Mouse (Mus musculus) neural tube, embryonic 15.5 days (tissue): ENCODE measurements around the gene Auh. TPM values are rescaled to one million over a fixed set of nuclear protein-coding genes. Genes with fewer than 3 reads are reported as not detected.

Source experiments
- ATAC-seq: fragments of 200-750 bp; cut with Nextera tagmentation; 2 replicates; pipeline ENCODE4 v1.8.0; 2017; ENCODE audit warnings: mild to moderate bottlenecking, moderate TSS enrichment, moderate library complexity; ENCODE audit not compliant: low FRiP score
- H3K27ac ChIP-seq: fragments of 300-500 bp; sonication (generic); replicated peaks from 2 replicates; pipeline ENCODE4 v1.5.1; 2015; ENCODE audit warnings: mild to moderate bottlenecking, inconsistent platforms
- H3K27me3 ChIP-seq: fragments of 300-500 bp; sonication (generic); replicated peaks from 2 replicates; pipeline ENCODE4 v1.6.1; 2015; ENCODE audit warnings: inconsistent platforms
- H3K36me3 ChIP-seq: fragments of 300-500 bp; sonication (generic); 2 replicates; pipeline ENCODE4 v1.6.1; 2015; ENCODE audit warnings: inconsistent platforms
- H3K4me1 ChIP-seq: fragments of 300-500 bp; sonication (generic); 2 replicates; pipeline ENCODE4 v1.6.1; 2015; ENCODE audit warnings: inconsistent platforms
- H3K4me2 ChIP-seq: fragments of 300-500 bp; sonication (generic); 2 replicates; pipeline ENCODE4 v1.6.1; 2015; ENCODE audit warnings: inconsistent platforms, mild to moderate bottlenecking, moderate library complexity
- H3K4me3 ChIP-seq: fragments of 300-500 bp; sonication (generic); replicated peaks from 2 replicates; pipeline ENCODE4 v1.5.1; 2015; ENCODE audit warnings: mild to moderate bottlenecking, inconsistent platforms
- H3K9ac ChIP-seq: fragments of 300-500 bp; sonication (generic); replicated peaks from 2 replicates; pipeline ENCODE4 v1.6.1; 2015; ENCODE audit warnings: mild to moderate bottlenecking, inconsistent platforms
- H3K9me3 ChIP-seq: fragments of 300-500 bp; sonication (generic); replicated peaks from 2 replicates; pipeline ENCODE4 v1.6.1; 2016; ENCODE audit warnings: inconsistent platforms
- WGBS: fragments of 180-500 bp; shearing (Covaris S2); methylation state at CpG from one replicate; pipeline ENCODE4 v1.1.7; 2015; ENCODE audit warnings: mixed read lengths; 5-methylcytosine and 5-hydroxymethylcytosine counted together
- polyA plus RNA-seq: library from polyadenylated mRNA; unstranded; fragments of >200 nt; fragmentation: Nextera tagmentation; extraction: Ambion mirVana; gene quantifications from 2 replicates; pipeline ENCODE4 v1.2.1, GENCODE M21; 2015

Gene Auh
- polyA plus RNA-seq, 1 experiment from 2014 or later, result 75.7 TPM

DNA sequence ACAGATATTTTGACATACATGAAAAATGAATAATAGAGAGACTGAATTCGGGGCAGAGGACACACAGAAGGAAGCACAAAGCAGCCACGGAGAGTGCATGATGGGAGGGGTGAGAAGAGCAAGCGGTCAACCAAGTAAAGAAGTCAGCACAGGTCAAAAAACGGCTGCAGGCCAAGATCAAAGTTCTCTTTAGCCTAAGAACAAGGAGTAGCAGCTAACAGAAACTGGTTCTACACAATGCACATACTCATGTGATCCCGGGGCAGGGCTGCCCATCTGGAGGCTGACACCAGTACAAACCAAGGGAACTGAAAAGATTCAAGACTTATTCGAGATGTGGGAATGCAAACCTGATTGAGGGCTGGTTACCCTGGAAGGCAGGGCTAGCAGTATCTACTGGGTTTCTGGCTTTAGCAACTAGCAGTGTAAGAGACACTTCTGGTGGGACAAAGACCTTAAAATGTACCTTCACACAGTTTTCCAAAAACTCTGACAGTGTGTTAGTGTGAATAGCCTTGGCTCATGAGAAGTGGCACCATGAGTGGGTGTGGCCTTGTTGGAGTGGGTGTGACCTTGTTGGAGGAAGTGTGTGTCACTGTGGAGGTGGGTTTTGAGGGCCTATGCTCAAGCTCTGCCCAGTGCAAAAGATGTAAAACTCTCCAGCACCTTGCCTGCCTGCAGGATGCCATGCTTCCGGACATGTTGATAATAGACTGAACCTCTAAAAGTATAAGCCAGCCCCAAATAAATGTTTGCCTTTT lies 8.2 kb downstream of the Auh start:
- Histone ChIP-seq H3K4me3 (no peak overlapping the region), H3K4me1 (0 out of 2 replicates have a peak, but pooled peaks cover 3% of the 10 kb centered on the region), H3K27ac (no peak overlapping the region), H3K4me2 (no peak overlapping the region), H3K9me3 (no peaks in the 10 kb centered on the region), H3K36me3 (peaks cover 4% of the 10 kb centered on the region; the same call in 1 of the 2 replicates), H3K9ac (no peak overlapping the region), H3K27me3 (no peaks in the 10 kb centered on the region)
- no peak for ATAC-seq
- WGBS, result 87% methylated on average over 7 of the region's 7 CpGs

DNA sequence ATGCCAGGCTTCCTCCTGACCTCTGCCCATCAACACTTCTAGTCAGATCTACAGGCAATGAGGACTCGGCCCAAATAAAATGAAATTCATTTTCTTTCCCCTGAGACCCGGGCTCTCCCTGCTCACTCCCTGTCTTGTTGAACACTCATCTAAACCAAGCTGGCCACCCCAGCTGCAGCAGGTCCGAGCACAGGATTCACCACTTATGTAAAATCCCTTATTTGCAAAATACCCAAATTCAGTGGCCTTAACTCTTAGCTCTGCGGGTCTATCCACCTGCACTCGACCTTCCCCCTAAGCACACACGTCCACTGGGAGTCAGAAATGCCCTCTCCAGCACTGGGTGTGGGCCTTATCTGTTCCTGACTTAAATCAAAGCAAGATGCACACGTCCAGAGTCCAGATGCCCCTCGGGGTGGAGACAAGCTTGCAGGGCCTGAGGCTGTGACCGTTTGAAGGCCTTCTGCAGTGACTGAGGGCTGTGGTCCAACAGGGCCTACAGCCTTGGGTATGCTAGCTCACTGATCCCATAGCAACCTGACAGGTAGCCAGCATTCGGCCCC lies 9.6 kb downstream of the Auh start:
- H3K9ac ChIP-seq, result no peak overlapping the region
- no peak for ATAC-seq

GRCm38 (mm10) chr13:52918333-52918732 lies 11.1 kb downstream of the Auh start:
- no peak for ATAC-seq
- H3K4me1 ChIP-seq, result peaks cover 18% of the 10 kb centered on the region
- no peak overlapping the region for H3K9ac ChIP-seq
- WGBS, result 93% methylated on average over 5 of the region's 5 CpGs
- no peak overlapping the region for H3K4me2 ChIP-seq
- H3K9me3 ChIP-seq, result no peaks in the 10 kb centered on the region
- H3K4me3 ChIP-seq, result no peak overlapping the region
- no peaks in the 10 kb centered on the region for H3K27me3 ChIP-seq
- no peak overlapping the region for H3K27ac ChIP-seq
- H3K36me3 ChIP-seq, result peaks cover 4% of the 10 kb centered on the region; the same call in 1 of the 2 replicates

More for the DNA sequence above, 9.6 kb downstream of the Auh start:
- Histone ChIP-seq H3K4me2 (no peak overlapping the region), H3K4me1 (peaks cover 10% of the 10 kb centered on the region), H3K9me3 (no peaks in the 10 kb centered on the region), H3K36me3 (peaks cover 4% of the 10 kb centered on the region; the same call in 1 of the 2 replicates), H3K27me3 (no peaks in the 10 kb centered on the region), H3K27ac (no peak overlapping the region), H3K4me3 (no peak overlapping the region)
- WGBS, result 85% methylated on average over 10 of the region's 10 CpGs

GRCm38 (mm10) chr13:52914591-52915110 lies 14.8 kb downstream of the Auh start:
- Histone ChIP-seq H3K4me1 (peaks cover 22% of the 10 kb centered on the region), H3K27ac (no peak overlapping the region), H3K27me3 (no peaks in the 10 kb centered on the region), H3K9ac (no peak overlapping the region), H3K4me3 (no peak overlapping the region), H3K36me3 (peaks cover 4% of the 10 kb centered on the region; the same call in 1 of the 2 replicates), H3K4me2 (no peak overlapping the region; the same call in 1 of the 2 replicates), H3K9me3 (no peaks in the 10 kb centered on the region)
- 39% methylated on average over 19 of the region's 19 CpGs for WGBS
- ATAC-seq, result no peak

DNA sequence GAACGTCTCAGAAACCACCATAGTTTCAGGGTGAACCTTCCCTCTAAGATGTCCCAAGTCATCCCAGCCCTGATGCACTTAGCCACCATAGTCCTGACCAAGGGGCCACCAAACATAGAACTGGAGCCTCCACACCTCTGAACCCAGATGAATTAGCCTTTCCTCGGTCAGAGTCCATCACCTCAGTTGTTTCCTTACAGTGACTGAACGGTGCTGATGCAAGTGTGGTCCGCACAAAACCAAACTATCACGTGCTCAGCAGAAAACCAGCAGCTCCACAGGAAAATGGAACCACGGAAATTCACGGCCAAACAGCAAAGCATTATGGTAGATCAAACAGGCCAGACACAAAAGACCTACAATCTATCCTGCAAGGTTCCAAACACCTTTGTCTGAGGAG lies 15.6 kb downstream of the Auh start:
- WGBS, result 70% methylated on average over 7 of the region's 7 CpGs
- Histone ChIP-seq H3K4me3 (no peak overlapping the region), H3K4me2 (no peak overlapping the region), H3K27me3 (no peaks in the 10 kb centered on the region), H3K9ac (no peak overlapping the region), H3K36me3 (peaks cover 4% of the 10 kb centered on the region; the same call in 1 of the 2 replicates), H3K27ac (no peak overlapping the region), H3K4me1 (peaks cover 22% of the 10 kb centered on the region), H3K9me3 (no peaks in the 10 kb centered on the region)
- no peak for ATAC-seq

DNA sequence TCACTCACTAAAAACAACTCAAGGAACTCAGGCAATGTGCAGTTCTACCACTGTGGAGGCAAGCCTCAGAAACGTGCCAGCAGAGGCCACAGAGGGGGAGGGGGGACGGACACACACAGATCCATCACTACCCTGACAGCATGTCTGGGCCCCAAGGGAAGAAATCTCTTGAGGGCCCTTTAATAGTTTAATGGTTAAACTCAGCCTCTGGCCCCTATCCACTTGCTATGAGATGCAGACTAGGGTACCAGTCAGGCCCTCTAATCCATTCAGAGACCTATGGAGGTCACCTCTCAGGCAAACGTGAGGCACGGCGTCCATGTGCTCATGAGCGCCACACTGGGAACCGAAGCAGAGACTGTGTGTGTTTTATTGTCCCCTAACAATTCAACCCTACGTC lies 17.0 kb downstream of the Auh start:
- no peak overlapping the region for H3K9ac ChIP-seq
- WGBS, result 27% methylated on average over 8 of the region's 8 CpGs

GRCm38 (mm10) chr13:52911259-52911658 lies 18.2 kb downstream of the Auh start:
- 42% methylated on average over 4 of the region's 4 CpGs for WGBS
- H3K36me3 ChIP-seq, result peaks cover 22% of the 10 kb centered on the region
- peaks cover 21% of the 10 kb centered on the region for H3K4me1 ChIP-seq
- no peak overlapping the region for H3K4me3 ChIP-seq
- no peaks in the 10 kb centered on the region for H3K27me3 ChIP-seq
- no peaks in the 10 kb centered on the region for H3K9me3 ChIP-seq
- H3K9ac ChIP-seq, result no peak overlapping the region
- no peak for ATAC-seq
- H3K4me2 ChIP-seq, result no peak overlapping the region
- no peak overlapping the region for H3K27ac ChIP-seq

More for the DNA sequence above, 17.0 kb downstream of the Auh start:
- Histone ChIP-seq H3K27ac (no peak overlapping the region), H3K4me1 (peaks cover 22% of the 10 kb centered on the region), H3K27me3 (no peaks in the 10 kb centered on the region), H3K36me3 (peaks cover 14% of the 10 kb centered on the region), H3K9me3 (no peaks in the 10 kb centered on the region), H3K4me3 (no peak overlapping the region), H3K4me2 (no peak overlapping the region)
- ATAC-seq, result no peak

- ATAC-seq, result no peak
- Histone ChIP-seq H3K4me3 (no peak overlapping the region), H3K4me2 (no peak overlapping the region), H3K9ac (no peak overlapping the region), H3K4me1 (peaks cover 24% of the 10 kb centered on the region), H3K36me3 (peaks cover 22% of the 10 kb centered on the region), H3K9me3 (no peaks in the 10 kb centered on the region), H3K27me3 (no peaks in the 10 kb centered on the region), H3K27ac (no peak overlapping the region)
- WGBS, result 78% methylated on average over 11 of the region's 11 CpGs
These were observed 23.2 kb downstream of the Auh start for GRCm38 (mm10) chr13:52906296-52906695.

GRCm38 (mm10) chr13:52904175-52904574 lies 25.3 kb downstream of the Auh start:
- Histone ChIP-seq H3K27ac (peak overlapping the region; percentile 70), H3K4me3 (no peak overlapping the region), H3K9ac (no peak overlapping the region), H3K9me3 (no peaks in the 10 kb centered on the region), H3K4me2 (no peak overlapping the region), H3K4me1 (peaks cover 31% of the 10 kb centered on the region), H3K36me3 (peaks cover 22% of the 10 kb centered on the region), H3K27me3 (no peaks in the 10 kb centered on the region)
- ATAC-seq, result peak; percentile 19; the same call in 1 of the 2 replicates
- 24% methylated on average over 6 of the region's 6 CpGs for WGBS

- peaks cover 21% of the 10 kb centered on the region for H3K36me3 ChIP-seq
- peaks cover 31% of the 10 kb centered on the region for H3K4me1 ChIP-seq
- ATAC-seq, result peak; percentile 46
- peak overlapping the region; percentile 70 for H3K27ac ChIP-seq
- H3K4me3 ChIP-seq, result no peak overlapping the region
- WGBS, result 31% methylated on average over 10 of the region's 10 CpGs
- no peak overlapping the region for H3K4me2 ChIP-seq
- H3K27me3 ChIP-seq, result no peaks in the 10 kb centered on the region
- no peak overlapping the region for H3K9ac ChIP-seq
- no peaks in the 10 kb centered on the region for H3K9me3 ChIP-seq
These were observed 25.7 kb downstream of the Auh start for GRCm38 (mm10) chr13:52903767-52904166.

DNA sequence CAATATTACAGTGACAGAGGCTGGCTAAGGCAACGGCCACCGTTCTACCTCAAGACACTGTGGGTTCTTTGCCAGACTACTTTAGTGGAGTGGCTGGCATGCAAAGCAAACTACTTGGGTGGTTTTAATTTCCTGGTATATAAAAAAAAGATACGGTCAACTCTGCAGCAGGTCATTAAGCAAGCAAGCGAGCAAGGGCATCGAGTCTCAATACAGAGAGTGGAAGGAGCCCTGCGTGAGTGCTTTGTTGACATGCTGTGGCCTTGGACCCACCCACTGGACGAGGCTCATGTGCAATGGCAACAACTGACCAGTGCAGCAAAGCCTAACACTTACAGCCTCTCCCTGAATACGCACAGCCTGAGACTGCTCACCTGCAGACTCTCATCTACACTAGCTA lies 27.0 kb downstream of the Auh start:
- ATAC-seq, result no peak
- WGBS, result 71% methylated on average over 8 of the region's 8 CpGs
- Histone ChIP-seq H3K36me3 (peaks cover 15% of the 10 kb centered on the region), H3K9me3 (no peaks in the 10 kb centered on the region), H3K4me3 (no peak overlapping the region), H3K4me1 (peaks cover 31% of the 10 kb centered on the region), H3K27ac (no peak overlapping the region), H3K4me2 (no peak overlapping the region), H3K9ac (no peak overlapping the region), H3K27me3 (no peaks in the 10 kb centered on the region)

GRCm38 (mm10) chr13:52899664-52900063 lies 29.8 kb downstream of the Auh start:
- 83% methylated on average over 5 of the region's 5 CpGs for WGBS
- H3K4me3 ChIP-seq, result no peak overlapping the region
- peaks cover 21% of the 10 kb centered on the region for H3K36me3 ChIP-seq
- H3K27me3 ChIP-seq, result no peaks in the 10 kb centered on the region
- no peaks in the 10 kb centered on the region for H3K9me3 ChIP-seq
- 0 out of 2 replicates have a peak overlapping the region, but pooled peaks have one; percentile 23 for H3K27ac ChIP-seq
- no peak overlapping the region for H3K4me2 ChIP-seq
- no peak for ATAC-seq
- H3K9ac ChIP-seq, result no peak overlapping the region
- peaks cover 20% of the 10 kb centered on the region for H3K4me1 ChIP-seq
